Mouse (Mus musculus) intestine, embryonic 15.5 days (tissue): ENCODE measurements around the gene Nisch. TPM values are rescaled to one million over a fixed set of nuclear protein-coding genes. Genes with fewer than 3 reads are reported as not detected.

Experiments
- ATAC-seq: fragments of 200-750 bp; cut with Nextera tagmentation; 2 replicates; pipeline ENCODE4 v1.8.0; 2017; ENCODE audit warnings: moderate TSS enrichment, moderate library complexity
- H3K27ac ChIP-seq: fragments of 300-500 bp; sonication (generic); 2 replicates; pipeline ENCODE4 v1.5.1; 2015; ENCODE audit warnings: mild to moderate bottlenecking, inconsistent platforms
- H3K27me3 ChIP-seq: fragments of 300-500 bp; sonication (generic); replicated peaks from 2 replicates; pipeline ENCODE4 v1.6.1; 2015; ENCODE audit warnings: inconsistent platforms
- H3K36me3 ChIP-seq: fragments of 300-500 bp; sonication (generic); 2 replicates; pipeline ENCODE4 v1.6.1; 2015; ENCODE audit warnings: inconsistent platforms
- H3K4me1 ChIP-seq: fragments of 300-500 bp; sonication (generic); replicated peaks from 2 replicates; pipeline ENCODE4 v1.6.1; 2015; ENCODE audit warnings: inconsistent platforms
- H3K4me2 ChIP-seq: fragments of 300-500 bp; sonication (generic); replicated peaks from 2 replicates; pipeline ENCODE4 v1.6.1; 2015; ENCODE audit warnings: mild to moderate bottlenecking, inconsistent platforms
- H3K4me3 ChIP-seq: fragments of 300-500 bp; sonication (generic); replicated peaks from 2 replicates; pipeline ENCODE4 v1.5.1; 2015; ENCODE audit warnings: inconsistent platforms
- H3K9ac ChIP-seq: fragments of 300-500 bp; sonication (generic); 2 replicates; pipeline ENCODE4 v1.6.1; 2015; ENCODE audit warnings: inconsistent platforms
- H3K9me3 ChIP-seq: fragments of 300-500 bp; sonication (generic); 2 replicates; pipeline ENCODE4 v1.6.1; 2016; ENCODE audit warnings: inconsistent platforms
- WGBS: fragments of 180-500 bp; shearing (Covaris S2); methylation state at CpG from one replicate; pipeline ENCODE4 v1.1.7; 2015; 5-methylcytosine and 5-hydroxymethylcytosine counted together
- polyA plus RNA-seq: library from polyadenylated mRNA; unstranded; fragments of >200 nt; fragmentation: Nextera tagmentation; extraction: Ambion mirVana; gene quantifications from 2 replicates; pipeline ENCODE4 v1.2.1, GENCODE M21; 2015

Nisch gene
- polyA plus RNA-seq, 1 experiment from 2014 or later: 280 TPM

DNA sequence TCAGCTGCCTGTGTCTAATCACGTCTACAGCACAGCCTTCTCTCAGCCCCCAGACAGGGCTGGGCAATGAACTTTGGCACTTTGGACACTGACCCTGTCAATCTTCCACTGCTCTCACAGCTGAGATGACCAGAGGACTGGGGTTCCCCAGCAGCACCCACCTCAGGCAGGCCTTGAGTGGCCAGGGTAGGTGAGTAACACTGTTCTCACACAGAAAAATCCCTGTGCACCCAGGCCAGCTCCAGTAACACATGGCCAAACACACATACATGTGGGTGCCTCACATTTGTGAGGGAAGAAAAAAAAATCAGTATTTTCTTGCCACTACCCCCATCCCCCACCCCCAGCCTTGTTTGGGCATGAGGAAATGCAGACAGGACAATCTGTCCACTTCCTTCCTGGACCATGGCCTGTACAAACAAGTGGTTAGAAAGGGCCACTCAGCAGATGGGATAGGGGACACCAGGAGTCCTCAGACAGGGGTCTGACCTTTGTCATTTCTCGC lies 33.9 kb downstream of the Nisch start:
- ATAC-seq: 0 out of 2 replicates have a peak, but pooled peaks have one; percentile 29
- H3K9me3 ChIP-seq: no peaks in the 10 kb centered on the region
- no peak overlapping the region for H3K27ac ChIP-seq
- H3K4me1 ChIP-seq: no peaks in the 10 kb centered on the region
- WGBS: 61% methylated on average over 2 of the region's 2 CpGs
- H3K4me3 ChIP-seq: no peak overlapping the region
- H3K9ac ChIP-seq: no peak overlapping the region
- H3K36me3 ChIP-seq: peaks cover 73% of the 10 kb centered on the region
- no peak overlapping the region for H3K4me2 ChIP-seq
- H3K27me3 ChIP-seq: no peaks in the 10 kb centered on the region

DNA sequence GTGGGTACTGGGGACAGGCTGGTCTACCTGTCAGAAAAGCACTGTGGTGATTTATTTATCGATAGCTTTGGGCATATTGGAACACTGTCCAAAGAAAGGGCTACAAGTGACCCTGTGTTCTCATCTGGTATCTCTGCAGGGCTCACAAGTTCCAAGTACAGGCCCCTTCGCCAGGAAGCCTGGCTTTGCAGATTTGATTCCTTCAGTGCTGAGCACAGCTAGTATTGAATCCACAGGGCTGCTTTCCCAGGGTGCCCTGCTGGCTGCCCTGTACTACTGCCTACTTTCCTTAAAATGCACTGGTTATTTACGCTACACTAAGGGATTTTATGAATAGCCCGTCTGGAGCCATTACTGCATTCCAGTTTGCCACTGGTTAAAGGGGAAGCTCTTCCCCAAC lies 35.2 kb downstream of the Nisch start:
- no peak overlapping the region for H3K4me2 ChIP-seq
- H3K4me3 ChIP-seq: no peak overlapping the region
- H3K4me1 ChIP-seq: no peaks in the 10 kb centered on the region
- H3K27ac ChIP-seq: no peak overlapping the region
- no peaks in the 10 kb centered on the region for H3K9me3 ChIP-seq
- 81% methylated on average over 4 of the region's 4 CpGs for WGBS
- H3K9ac ChIP-seq: no peak overlapping the region
- no peaks in the 10 kb centered on the region for H3K27me3 ChIP-seq
- ATAC-seq: no peak
- H3K36me3 ChIP-seq: peaks cover 74% of the 10 kb centered on the region

DNA sequence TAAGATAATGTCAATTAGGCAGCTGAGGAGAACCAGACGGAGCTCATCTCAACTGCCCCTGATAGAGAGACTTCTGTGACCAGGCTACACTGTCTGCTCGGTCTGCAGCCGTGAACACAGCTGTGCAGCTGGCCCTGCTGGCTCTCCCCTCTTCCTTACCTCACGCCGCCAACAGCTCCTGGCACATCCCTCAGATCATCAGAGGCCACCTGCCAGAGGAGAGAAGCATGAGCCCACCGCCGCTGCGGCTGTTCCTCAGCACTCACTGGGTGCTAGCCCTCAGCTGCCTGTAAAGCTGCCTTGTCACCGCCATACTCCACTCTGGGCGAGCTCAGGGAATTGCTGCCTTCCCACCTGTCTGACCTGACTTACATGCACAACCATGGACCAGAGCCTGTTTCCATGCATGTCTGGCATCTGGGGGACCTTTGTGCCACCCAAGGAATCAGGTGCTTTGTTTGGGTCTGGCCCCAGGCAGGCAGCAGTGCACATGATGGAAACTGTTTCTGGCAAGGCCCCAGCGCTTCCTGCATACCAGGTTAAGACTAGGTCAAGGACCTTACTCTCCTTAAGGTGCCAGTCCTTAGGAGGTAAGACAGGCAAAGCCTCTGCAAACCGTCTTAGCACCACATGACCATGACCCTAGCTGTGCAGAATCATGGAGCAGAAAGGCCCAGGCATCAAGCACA lies 36.9 kb downstream of the Nisch start:
- Histone ChIP-seq H3K9ac (no peak overlapping the region), H3K4me1 (no peaks in the 10 kb centered on the region), H3K4me3 (no peak overlapping the region), H3K27ac (no peak overlapping the region), H3K9me3 (no peaks in the 10 kb centered on the region), H3K27me3 (no peaks in the 10 kb centered on the region), H3K36me3 (peaks cover 82% of the 10 kb centered on the region), H3K4me2 (no peak overlapping the region)
- no peak for ATAC-seq
- 87% methylated on average over 12 of the region's 12 CpGs for WGBS

DNA sequence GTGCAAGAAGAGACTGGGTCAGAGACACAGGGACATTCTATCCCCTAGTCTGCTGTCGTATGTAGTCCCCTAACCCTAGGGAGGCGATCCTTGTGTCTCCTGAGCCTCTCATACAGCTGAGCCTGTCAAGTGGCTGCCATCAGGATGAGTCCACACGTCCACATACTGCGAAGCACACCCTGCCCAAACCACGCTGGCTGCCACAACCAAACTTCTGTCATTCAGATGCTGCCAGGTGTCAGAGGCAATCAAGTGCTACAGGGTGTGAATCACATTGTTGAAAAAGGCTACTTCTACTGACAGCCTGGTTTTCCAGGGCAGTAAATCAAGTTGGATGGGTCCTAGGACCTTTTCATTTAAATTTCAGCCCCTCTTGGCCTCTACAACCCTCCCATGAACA lies 39.0 kb downstream of the Nisch start:
- Histone ChIP-seq H3K9ac (no peak overlapping the region), H3K27me3 (no peaks in the 10 kb centered on the region), H3K27ac (no peak overlapping the region), H3K36me3 (peaks cover 85% of the 10 kb centered on the region), H3K4me3 (no peak overlapping the region), H3K9me3 (no peaks in the 10 kb centered on the region), H3K4me1 (no peaks in the 10 kb centered on the region), H3K4me2 (no peak overlapping the region)
- 89% methylated on average over 5 of the region's 5 CpGs for WGBS
- no peak for ATAC-seq

DNA sequence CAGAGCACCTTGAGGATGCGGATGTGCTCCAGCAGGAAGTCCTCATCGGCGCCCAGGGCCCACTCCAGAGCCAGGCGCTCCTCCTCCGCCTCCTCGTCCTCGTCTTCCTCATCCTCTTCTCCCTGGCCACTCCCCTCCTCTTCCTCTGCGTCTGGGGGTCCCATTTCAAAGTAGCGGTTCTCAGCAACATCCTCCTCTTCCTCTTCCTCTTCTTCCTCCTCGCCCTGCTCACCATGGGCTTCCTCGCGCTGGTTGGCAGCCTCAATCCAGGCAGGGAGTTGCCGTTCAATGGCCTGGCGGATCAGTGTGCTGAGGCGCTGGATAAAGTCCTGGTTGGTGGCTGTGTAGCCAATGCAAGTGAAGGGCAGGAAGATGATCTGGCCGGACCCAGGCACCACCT lies 39.5 kb downstream of the Nisch start:
- WGBS: 83% methylated on average over 16 of the region's 16 CpGs

DNA sequence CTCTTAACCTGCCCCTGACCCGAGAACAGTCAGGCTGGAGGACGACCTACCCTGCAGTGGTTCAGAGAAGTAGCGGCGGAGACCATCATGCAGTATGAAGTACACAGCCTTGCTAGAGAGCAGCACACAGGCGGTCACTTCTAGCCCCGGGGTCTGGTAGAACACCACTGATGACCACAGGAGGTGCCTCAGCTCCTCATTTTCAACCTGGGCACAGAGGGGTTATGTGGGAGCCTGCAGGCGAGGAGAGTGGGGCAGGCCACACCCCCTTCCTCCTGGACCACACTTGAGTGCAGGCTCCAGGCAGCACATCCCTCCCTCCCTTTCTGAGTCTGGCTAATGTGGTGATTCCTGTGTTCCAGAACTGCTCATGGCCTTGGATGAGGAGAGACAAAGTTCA lies 43.2 kb downstream of the Nisch start:
- 88% methylated on average over 7 of the region's 7 CpGs for WGBS
- no peak overlapping the region for H3K4me2 ChIP-seq
- H3K9me3 ChIP-seq: no peaks in the 10 kb centered on the region
- no peak overlapping the region for H3K27ac ChIP-seq
- no peak overlapping the region for H3K4me3 ChIP-seq
- H3K4me1 ChIP-seq: no peaks in the 10 kb centered on the region
- ATAC-seq: no peak
- H3K27me3 ChIP-seq: no peaks in the 10 kb centered on the region
- H3K9ac ChIP-seq: no peak overlapping the region
- peaks cover 75% of the 10 kb centered on the region for H3K36me3 ChIP-seq

More for the DNA sequence above, 39.5 kb downstream of the Nisch start:
- no peak overlapping the region for H3K27ac ChIP-seq
- H3K4me2 ChIP-seq: no peak overlapping the region
- H3K36me3 ChIP-seq: peaks cover 85% of the 10 kb centered on the region
- ATAC-seq: no peak
- no peak overlapping the region for H3K4me3 ChIP-seq
- H3K27me3 ChIP-seq: no peaks in the 10 kb centered on the region
- H3K9me3 ChIP-seq: no peaks in the 10 kb centered on the region
- no peaks in the 10 kb centered on the region for H3K4me1 ChIP-seq
- H3K9ac ChIP-seq: no peak overlapping the region

DNA sequence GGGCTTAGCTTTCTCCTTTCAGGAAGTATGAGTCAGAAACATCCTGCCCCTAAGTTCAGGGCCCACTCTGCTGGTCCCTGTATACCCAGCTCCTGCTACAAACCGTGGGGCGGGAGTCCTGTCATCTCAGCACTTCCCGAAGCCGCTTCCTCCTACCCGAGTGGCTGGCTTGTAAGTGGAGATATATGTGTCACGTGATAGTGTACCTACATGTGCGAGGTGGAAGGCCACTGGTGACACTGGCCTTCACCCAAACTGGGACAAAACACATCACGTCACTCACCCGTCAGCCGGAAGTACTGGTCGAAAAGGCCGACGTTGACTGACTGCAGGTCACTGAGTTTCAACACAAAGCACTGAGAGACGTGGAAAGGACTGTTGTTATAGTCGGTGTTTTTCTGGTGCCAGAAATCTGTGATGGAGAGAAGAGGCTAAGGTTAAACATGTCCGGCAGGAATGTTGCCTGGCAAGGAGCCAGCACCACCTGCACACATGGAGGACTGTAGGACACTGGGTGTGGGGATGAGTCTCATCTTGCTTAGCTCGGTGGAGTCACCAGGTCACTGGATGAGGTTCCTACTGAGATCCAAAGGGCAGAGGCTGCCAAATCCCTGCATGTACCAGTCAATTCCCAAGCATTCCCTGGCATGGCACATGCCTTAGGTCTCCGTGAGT lies 43.8 kb downstream of the Nisch start:
- Histone ChIP-seq H3K36me3 (peaks cover 75% of the 10 kb centered on the region), H3K27ac (no peak overlapping the region), H3K27me3 (no peaks in the 10 kb centered on the region), H3K9ac (no peak overlapping the region), H3K4me1 (no peaks in the 10 kb centered on the region), H3K9me3 (no peaks in the 10 kb centered on the region), H3K4me2 (no peak overlapping the region), H3K4me3 (no peak overlapping the region)
- 75% methylated on average over 18 of the region's 18 CpGs for WGBS
- no peak for ATAC-seq

DNA sequence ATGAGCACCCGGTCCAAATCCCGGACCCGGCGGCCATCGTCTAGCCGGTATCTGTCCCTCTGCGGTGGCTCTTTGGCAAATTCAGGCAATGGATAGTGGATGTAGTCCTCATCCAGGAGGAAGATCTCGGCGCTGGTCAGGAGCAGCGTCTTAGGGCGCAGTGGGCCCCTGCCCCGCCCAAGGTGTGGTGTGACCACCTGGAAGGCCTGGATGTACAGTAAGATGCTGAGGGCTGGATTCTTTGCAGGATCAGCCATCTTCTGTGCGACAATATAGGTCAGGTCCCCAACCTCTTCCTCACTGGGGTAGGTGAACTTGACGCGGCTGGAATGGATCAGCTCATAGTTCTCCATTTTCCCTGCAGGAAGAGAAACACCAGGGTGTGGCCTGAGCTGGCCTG lies 44.9 kb downstream of the Nisch start:
- no peak for ATAC-seq

DNA sequence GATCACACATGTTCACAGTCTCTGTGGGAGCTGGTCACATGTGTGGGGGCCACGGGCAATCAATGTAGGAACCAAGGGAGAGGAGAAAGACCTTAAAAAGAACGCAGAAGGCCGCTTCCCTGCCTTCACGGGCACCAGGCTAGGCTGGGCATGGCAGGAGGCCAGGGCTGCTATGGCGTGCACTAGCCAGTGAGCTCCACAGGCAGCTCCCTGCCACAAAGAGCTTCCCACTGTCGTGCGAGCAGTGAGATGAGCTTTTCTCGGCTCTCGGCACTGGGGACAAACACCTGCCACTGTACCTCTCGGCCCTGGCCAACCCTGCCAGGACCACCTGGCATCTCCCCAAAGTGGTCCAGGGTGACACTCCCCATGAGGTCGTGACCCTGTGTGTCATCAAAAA lies 45.4 kb downstream of the Nisch start:
- no peak overlapping the region for H3K27ac ChIP-seq
- WGBS: 88% methylated on average over 11 of the region's 11 CpGs
- no peak for ATAC-seq
- H3K4me1 ChIP-seq: peaks cover 2% of the 10 kb centered on the region; the same call in 1 of the 2 replicates
- H3K36me3 ChIP-seq: peaks cover 61% of the 10 kb centered on the region
- no peaks in the 10 kb centered on the region for H3K9me3 ChIP-seq
- H3K4me2 ChIP-seq: no peak overlapping the region
- H3K27me3 ChIP-seq: no peaks in the 10 kb centered on the region
- no peak overlapping the region for H3K4me3 ChIP-seq
- H3K9ac ChIP-seq: no peak overlapping the region

More for the DNA sequence above, 44.9 kb downstream of the Nisch start:
- Histone ChIP-seq H3K4me3 (no peak overlapping the region), H3K27ac (no peak overlapping the region), H3K9me3 (no peaks in the 10 kb centered on the region), H3K36me3 (peaks cover 65% of the 10 kb centered on the region), H3K4me1 (no peaks in the 10 kb centered on the region), H3K4me2 (no peak overlapping the region), H3K27me3 (no peaks in the 10 kb centered on the region), H3K9ac (no peak overlapping the region)
- 93% methylated on average over 15 of the region's 15 CpGs for WGBS

DNA sequence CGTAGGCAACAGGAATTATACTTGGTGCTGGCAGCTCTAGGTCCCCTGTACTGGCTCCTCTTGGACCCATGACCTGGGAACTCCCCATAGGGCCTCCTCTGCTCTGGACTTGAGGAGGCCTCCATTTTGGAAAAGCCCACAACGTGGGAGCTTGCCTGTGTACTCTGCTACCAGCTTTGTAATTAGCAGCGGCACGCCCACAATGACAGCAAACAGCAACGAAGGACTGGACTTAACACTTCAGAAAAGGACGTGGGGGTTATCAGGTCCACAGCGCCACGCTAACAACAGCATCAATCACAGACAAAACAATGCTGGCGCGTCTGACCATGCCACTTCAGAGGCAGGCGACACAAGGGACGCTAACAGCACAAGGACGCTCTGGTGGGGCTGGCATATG lies 45.8 kb downstream of the Nisch start:
- H3K4me1 ChIP-seq: peaks cover 4% of the 10 kb centered on the region; the same call in 1 of the 2 replicates
- H3K36me3 ChIP-seq: peaks cover 57% of the 10 kb centered on the region
- no peak overlapping the region for H3K4me2 ChIP-seq
- ATAC-seq: no peak
- no peaks in the 10 kb centered on the region for H3K9me3 ChIP-seq
- H3K27me3 ChIP-seq: no peaks in the 10 kb centered on the region
- H3K9ac ChIP-seq: no peak overlapping the region
- H3K27ac ChIP-seq: no peak overlapping the region
- WGBS: 83% methylated on average over 13 of the region's 13 CpGs
- no peak overlapping the region for H3K4me3 ChIP-seq

DNA sequence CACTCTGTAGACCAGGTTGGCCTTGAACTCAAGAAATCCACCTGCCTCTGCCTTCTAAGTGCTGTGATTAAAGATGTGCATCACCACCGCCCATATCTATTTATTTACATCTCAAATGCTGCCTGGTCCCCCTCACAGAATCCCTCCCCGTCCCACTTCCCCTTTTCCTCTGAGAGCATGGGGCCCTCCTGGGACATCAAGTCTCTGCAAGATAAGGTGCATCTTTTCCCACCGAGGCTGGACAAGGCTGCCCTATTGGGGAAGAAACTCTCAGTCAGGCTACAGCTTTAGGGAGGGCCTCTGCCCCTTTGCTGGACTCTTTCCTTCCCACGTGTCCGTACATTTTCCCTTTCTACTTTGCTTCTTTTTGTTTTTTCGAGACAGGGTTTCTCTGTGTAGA lies 47.2 kb downstream of the Nisch start:
- no peak for ATAC-seq
- no peak overlapping the region for H3K9ac ChIP-seq
- H3K9me3 ChIP-seq: no peaks in the 10 kb centered on the region
- H3K27ac ChIP-seq: no peak overlapping the region
- no peak overlapping the region for H3K4me2 ChIP-seq
- H3K36me3 ChIP-seq: peaks cover 42% of the 10 kb centered on the region
- H3K4me1 ChIP-seq: peaks cover 4% of the 10 kb centered on the region; the same call in 1 of the 2 replicates
- H3K4me3 ChIP-seq: no peak overlapping the region
- H3K27me3 ChIP-seq: no peaks in the 10 kb centered on the region
- WGBS: 70% methylated on average over 6 of the region's 6 CpGs

DNA sequence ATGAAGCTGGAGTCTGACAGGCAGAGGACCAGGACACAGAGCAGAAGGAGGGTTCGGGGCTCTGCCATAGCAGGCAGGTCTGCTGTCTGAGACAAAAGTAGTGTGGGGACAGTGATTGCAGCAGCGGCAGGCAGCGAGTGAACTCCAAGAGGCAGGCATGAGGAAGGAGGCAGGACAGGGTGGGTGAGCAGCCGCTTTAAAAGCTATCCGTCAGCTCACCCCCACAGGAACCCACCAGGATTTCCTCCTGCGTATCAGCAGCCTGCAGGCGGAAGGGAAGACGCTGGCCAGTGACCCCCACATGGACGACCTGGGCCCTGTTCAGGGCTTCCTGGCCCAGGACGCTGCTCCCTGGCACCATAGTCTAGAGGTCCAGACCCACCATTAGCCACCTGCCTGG lies 48.3 kb downstream of the Nisch start, which contains the start of gene Stab1:
Gene Stab1, minus strand, starts transcription at position 217 of the 400 bp plus-strand sequence.
- Histone ChIP-seq H3K27ac (peak within 1 kb of the TSS; percentile 15), H3K4me1 (peaks cover 4% of the 10 kb centered on the region; the same call in 1 of the 2 replicates), H3K36me3 (peaks cover 31% of the 10 kb centered on the region), H3K4me3 (peak within 1 kb of the TSS; percentile 11; the same call in 1 of the 2 replicates), H3K4me2 (0 out of 2 replicates have a peak within 1 kb of the TSS, but pooled peaks have one; percentile 38), H3K9me3 (no peaks in the 10 kb centered on the region), H3K9ac (no peak within 1 kb of the TSS), H3K27me3 (no peaks in the 10 kb centered on the region)
- ATAC-seq: no peak
- 40% methylated on average over 10 of the region's 10 CpGs for WGBS
